Mouse (Mus musculus): Measurements from ENCODE around the gene Rufy2.

DNA sequence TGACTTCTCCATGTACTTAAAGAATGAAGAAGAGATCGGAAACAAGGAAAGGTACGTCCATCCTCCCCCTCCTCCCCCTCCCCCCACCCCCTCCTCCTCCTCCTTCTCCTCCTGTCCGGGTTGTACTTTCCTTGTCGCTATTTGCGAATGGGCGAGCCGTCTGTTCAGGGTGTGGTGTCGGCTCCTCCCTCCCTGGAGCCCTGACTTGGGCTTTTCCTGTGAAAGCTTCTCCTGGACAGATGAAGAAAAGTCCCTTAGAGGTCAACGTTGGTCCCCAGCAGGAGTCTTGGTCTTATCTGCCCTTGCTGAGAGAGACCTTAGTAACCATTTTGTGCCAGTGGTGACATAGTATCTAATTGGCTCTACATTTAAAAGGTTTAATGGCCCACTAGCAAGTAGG lies 14.0 kb downstream of the Rufy2 start:
- no peak for TF ChIP-seq CTCF (IDR thresholded peaks at IDR 0.05; ENCODE audit: low read depth)
- TF ChIP-seq EP300 (IDR thresholded peaks at IDR 0.05; ENCODE audit: low read depth) = no peak
